Mouse (Mus musculus) hindbrain, embryonic 12.5 days (tissue): ENCODE measurements around the gene Copz2. TPM values are rescaled to one million over a fixed set of nuclear protein-coding genes. Genes with fewer than 3 reads are reported as not detected.

Experiments
- ATAC-seq: fragments of 200-750 bp; cut with Nextera tagmentation; 2 replicates; pipeline ENCODE4 v1.8.0; 2017; ENCODE audit warnings: moderate TSS enrichment; ENCODE audit not compliant: low FRiP score
- H3K27ac ChIP-seq: fragments of 300-500 bp; sonication (generic); 2 replicates; pipeline ENCODE4 v1.5.1; 2016; ENCODE audit warnings: mild to moderate bottlenecking
- H3K27me3 ChIP-seq: fragments of 300-500 bp; sonication (generic); 2 replicates; pipeline ENCODE4 v1.6.1; 2016; ENCODE audit warnings: mild to moderate bottlenecking
- H3K36me3 ChIP-seq: fragments of 300-500 bp; sonication (generic); 2 replicates; pipeline ENCODE4 v1.6.1; 2016; ENCODE audit warnings: mild to moderate bottlenecking
- H3K4me1 ChIP-seq: fragments of 300-500 bp; sonication (generic); 2 replicates; pipeline ENCODE4 v1.6.1; 2016
- H3K4me2 ChIP-seq: fragments of 300-500 bp; sonication (generic); replicated peaks from 2 replicates; pipeline ENCODE4 v1.6.1; 2016; ENCODE audit warnings: mild to moderate bottlenecking
- H3K4me3 ChIP-seq: fragments of 300-500 bp; sonication (generic); 2 replicates; pipeline ENCODE4 v1.5.1; 2016; ENCODE audit warnings: mild to moderate bottlenecking
- H3K9ac ChIP-seq: fragments of 300-500 bp; sonication (generic); 2 replicates; pipeline ENCODE4 v1.6.1; 2016; ENCODE audit warnings: mild to moderate bottlenecking, moderate library complexity
- H3K9me3 ChIP-seq: fragments of 300-500 bp; sonication (generic); replicated peaks from 2 replicates; pipeline ENCODE4 v1.6.1; 2016; ENCODE audit warnings: mild to moderate bottlenecking
- WGBS: fragments of 180-500 bp; shearing (Covaris S2); methylation state at CpG from one replicate; pipeline ENCODE4 v1.1.7; 2016; 5-methylcytosine and 5-hydroxymethylcytosine counted together
- microRNA counts: library from miRNA; unstranded; fragments of <30 nt; microRNA quantifications from one replicate; lab custom pipeline; 2017
- microRNA-seq: library from miRNA; unstranded; fragments of <30 nt; microRNA quantifications from one replicate; pipeline ENCODE4, GENCODE M21; 2017
- polyA plus RNA-seq: library from polyadenylated mRNA; unstranded; fragments of >200 nt; fragmentation: Nextera tagmentation; extraction: Ambion mirVana; gene quantifications from 2 replicates; pipeline ENCODE4 v1.2.1, GENCODE M21; 2016

The Copz2 gene
- polyA plus RNA-seq, 1 experiment from 2014 or later = 56.5 TPM

DNA sequence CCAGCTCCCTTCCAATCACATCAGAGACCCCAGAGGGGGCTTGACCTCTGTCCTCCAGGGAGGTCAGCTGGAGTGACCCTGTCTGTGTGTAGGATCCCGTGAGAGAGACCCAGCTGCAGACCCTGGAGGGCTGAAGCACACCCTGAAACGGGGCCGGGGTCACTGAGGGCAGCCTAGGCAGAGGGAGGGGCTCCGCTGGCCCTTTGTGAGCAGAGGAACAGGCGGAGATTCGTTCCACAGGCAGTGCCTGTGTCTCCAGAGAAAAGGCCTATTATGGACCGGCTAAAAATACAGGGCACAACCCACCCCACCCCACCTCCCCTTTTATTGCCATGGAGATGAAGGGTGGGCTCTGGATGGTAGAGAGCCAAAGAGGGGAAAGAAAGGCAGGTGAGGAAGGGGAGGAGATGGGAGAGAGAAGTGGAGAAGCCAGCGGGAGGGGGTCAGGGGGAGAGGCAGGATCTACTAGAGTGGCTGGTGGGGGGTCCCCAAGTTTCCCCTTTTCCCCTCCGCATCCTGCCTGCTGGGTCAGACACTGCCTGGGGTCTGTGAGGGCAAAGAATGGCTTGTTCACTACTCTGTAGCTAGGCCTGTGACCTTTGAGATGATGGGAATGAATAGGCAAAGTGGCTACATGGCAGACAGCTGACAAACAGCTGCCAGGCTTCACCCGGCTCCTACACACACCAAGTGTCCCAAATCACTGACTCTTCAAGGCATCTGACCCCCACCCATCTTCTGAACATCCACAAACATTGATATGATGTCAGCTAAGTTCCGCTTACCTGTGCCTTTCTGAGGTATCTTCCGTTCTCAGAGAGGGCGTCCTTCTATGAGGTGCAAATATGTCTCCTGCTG is 50.0 kb downstream of the Copz2 start:
- Histone ChIP-seq H3K4me2 (peak overlapping the region; percentile 35), H3K4me1 (peaks cover 78% of the 10 kb centered on the region), H3K36me3 (no peaks in the 10 kb centered on the region), H3K9ac (no peak overlapping the region), H3K4me3 (no peak overlapping the region), H3K27me3 (no peaks in the 10 kb centered on the region), H3K27ac (peak overlapping the region; percentile 94), H3K9me3 (no peaks in the 10 kb centered on the region)
- 14% methylated on average over 13 of the region's 13 CpGs for WGBS
- ATAC-seq = peak; percentile 79

- no peak for ATAC-seq
- Histone ChIP-seq H3K27ac (peak overlapping the region; percentile 94), H3K4me2 (no peak overlapping the region), H3K4me3 (no peak overlapping the region), H3K9ac (0 out of 2 replicates have a peak overlapping the region, but pooled peaks have one; percentile 39), H3K4me1 (peaks cover 88% of the 10 kb centered on the region), H3K9me3 (no peaks in the 10 kb centered on the region), H3K27me3 (no peaks in the 10 kb centered on the region), H3K36me3 (no peaks in the 10 kb centered on the region)
- WGBS = 18% methylated on average over 9 of the region's 9 CpGs
Measured at GRCm38 (mm10) chr11:96901332-96901731, 51.7 kb downstream of the Copz2 start.

DNA sequence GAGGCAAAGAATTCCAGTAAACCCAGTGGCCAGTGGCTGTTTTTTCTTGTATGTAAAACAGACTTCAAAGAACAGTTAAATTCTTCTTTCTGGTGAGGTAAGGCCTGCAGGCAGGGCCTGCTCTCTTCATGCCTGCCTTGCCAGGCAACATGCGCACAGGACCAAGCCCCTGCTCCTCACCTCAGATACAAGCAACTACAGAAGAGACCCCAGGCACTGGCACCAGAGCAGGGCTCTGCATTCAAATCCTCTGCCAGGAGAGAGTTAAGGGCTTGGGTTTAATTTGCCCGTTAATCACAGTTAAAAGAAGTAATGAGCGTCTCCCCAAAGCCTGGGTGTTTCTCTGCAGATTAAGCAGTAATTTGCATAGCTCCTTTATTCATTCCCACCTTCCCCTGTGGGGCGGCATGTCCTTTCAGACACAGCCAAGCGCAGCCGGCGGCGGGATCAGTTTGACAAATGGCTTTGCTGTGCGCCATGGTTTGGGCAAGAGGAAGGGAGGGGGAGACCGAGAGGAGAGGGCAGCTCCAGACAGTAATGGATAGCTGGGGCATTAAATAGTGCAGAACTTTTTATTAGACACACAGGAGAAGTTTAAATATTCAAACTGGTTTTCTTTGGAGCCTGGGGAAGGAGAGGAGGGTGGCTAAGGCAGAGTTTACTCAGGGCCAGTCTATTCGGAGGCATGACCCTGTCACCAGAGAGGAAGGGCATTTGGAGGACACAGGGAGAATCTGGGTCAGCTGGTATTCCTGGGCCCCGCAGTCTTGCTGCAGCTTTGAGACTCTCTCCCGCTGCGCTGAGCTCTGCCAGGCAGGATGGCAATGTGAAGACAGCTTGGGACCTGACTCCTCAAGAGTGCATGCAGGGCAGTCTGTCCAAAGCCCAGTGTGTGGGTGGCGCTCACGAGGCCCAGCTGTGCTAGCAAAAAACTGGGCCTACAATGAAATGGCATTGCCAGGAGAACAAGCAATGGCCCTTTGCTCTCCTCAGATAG is 53.3 kb downstream of the Copz2 start:
- Histone ChIP-seq H3K36me3 (peaks cover 6% of the 10 kb centered on the region; the same call in 1 of the 2 replicates), H3K4me2 (peak overlapping the region; percentile 17; the same call in 1 of the 2 replicates), H3K4me3 (no peak overlapping the region), H3K27ac (peak overlapping the region; percentile 94), H3K27me3 (no peaks in the 10 kb centered on the region), H3K9me3 (no peaks in the 10 kb centered on the region), H3K4me1 (peaks cover 89% of the 10 kb centered on the region), H3K9ac (no peak overlapping the region)
- peak; percentile 71 for ATAC-seq
- WGBS = 4% methylated on average over 16 of the region's 16 CpGs

- Histone ChIP-seq H3K4me2 (0 out of 2 replicates have a peak overlapping the region, but pooled peaks have one; percentile 19), H3K36me3 (peaks cover 24% of the 10 kb centered on the region), H3K4me1 (peaks cover 78% of the 10 kb centered on the region), H3K27me3 (no peaks in the 10 kb centered on the region), H3K9me3 (no peaks in the 10 kb centered on the region), H3K27ac (peak overlapping the region; percentile 93), H3K4me3 (no peak overlapping the region), H3K9ac (peak overlapping the region; percentile 47; the same call in 1 of the 2 replicates)
- peak; percentile 59; the same call in 1 of the 2 replicates for ATAC-seq
- 22% methylated on average over 15 of the region's 15 CpGs for WGBS
Measured at GRCm38 (mm10) chr11:96906431-96907161, 56.9 kb downstream of the Copz2 start.

DNA sequence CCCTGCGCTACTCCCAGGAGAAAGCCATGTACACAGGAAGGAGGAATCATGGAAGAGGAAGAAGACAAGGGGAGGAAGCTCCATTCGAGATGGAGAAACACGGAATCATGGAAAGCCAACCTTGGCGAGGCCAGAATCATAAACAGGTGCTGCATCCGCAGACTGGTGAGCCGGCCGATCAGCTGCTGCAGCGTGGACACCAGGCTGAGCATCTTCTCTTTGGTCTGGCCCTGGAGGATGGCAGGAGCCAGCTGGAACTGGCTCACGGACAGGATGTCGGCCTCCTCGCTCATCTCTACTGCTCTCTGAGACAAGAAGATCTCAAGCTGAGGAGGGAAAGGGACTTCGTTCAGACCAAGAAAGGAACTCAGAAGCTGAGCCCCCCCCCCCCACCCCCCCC is 58.9 kb downstream of the Copz2 start:
- H3K27ac ChIP-seq = peak overlapping the region; percentile 93
- 80% methylated on average over 12 of the region's 12 CpGs for WGBS
- no peaks in the 10 kb centered on the region for H3K27me3 ChIP-seq
- H3K4me1 ChIP-seq = peaks cover 58% of the 10 kb centered on the region
- no peak for ATAC-seq
- H3K36me3 ChIP-seq = peaks cover 40% of the 10 kb centered on the region
- H3K9me3 ChIP-seq = no peaks in the 10 kb centered on the region
- H3K4me3 ChIP-seq = no peak overlapping the region
- peak overlapping the region; percentile 47; the same call in 1 of the 2 replicates for H3K9ac ChIP-seq
- H3K4me2 ChIP-seq = no peak overlapping the region

GRCm38 (mm10) chr11:96910003-96910402 is 60.3 kb downstream of the Copz2 start:
- Histone ChIP-seq H3K4me2 (no peak overlapping the region), H3K9me3 (no peaks in the 10 kb centered on the region), H3K4me3 (no peak overlapping the region), H3K27ac (peak overlapping the region; percentile 93; the same call in 1 of the 2 replicates), H3K9ac (no peak overlapping the region), H3K36me3 (peaks cover 40% of the 10 kb centered on the region), H3K4me1 (peaks cover 52% of the 10 kb centered on the region), H3K27me3 (no peaks in the 10 kb centered on the region)
- peak; percentile 48 for ATAC-seq
- WGBS = 21% methylated on average over 7 of the region's 7 CpGs

MicroRNAs within 50 kb of the gene (microRNA counts, 519-probe panel; counts per million panel counts)
- 4,855 counts per million, percentile 90 among the panel's probes with 10 or more counts for microRNA mmu-miR-152 (lab: Ali Mortazavi, UCI)

Small RNA genes lying within 50 kb of the gene (microRNA-seq; reads per million reads assigned to microRNA genes)
- gene Mir152 = 112 reads per million, percentile 47 among the genes with 10 or more reads in this experiment

Other genes starting within 250 kb of the Copz2 start
- 40.5 and 45.1 TPM in 2 replicates for gene Snx11, start 72.3 kb upstream of the Copz2 start, polyA plus RNA-seq
- gene Cbx1, start 60.7 kb upstream of the Copz2 start, polyA plus RNA-seq = 136 TPM in 2 replicates
- gene Nfe2l1, start 19.9 kb upstream of the Copz2 start, polyA plus RNA-seq = 82.8 and 88.2 TPM in 2 replicates
- gene Cdk5rap3, start 66.6 kb downstream of the Copz2 start, polyA plus RNA-seq = 98.8 and 98.9 TPM in 2 replicates
- gene Prr15l, start 78.2 kb downstream of the Copz2 start, polyA plus RNA-seq = 0.53 and 1.5 TPM in 2 replicates
- 21.5 and 22.5 TPM in 2 replicates for gene Pnpo, start 94.1 kb downstream of the Copz2 start, polyA plus RNA-seq
- gene Sp2, start 133.1 kb downstream of the Copz2 start, polyA plus RNA-seq = 19.0 and 20.8 TPM in 2 replicates
- 0.26 and 0.46 TPM in 2 replicates for gene Sp6, start 163.5 kb downstream of the Copz2 start, polyA plus RNA-seq
- gene Scrn2, start 180.1 kb downstream of the Copz2 start, polyA plus RNA-seq = 21.2 and 23.9 TPM in 2 replicates
- 4.8 and 5.1 TPM in 2 replicates for gene Lrrc46, start 191.5 kb downstream of the Copz2 start, polyA plus RNA-seq
- 64.8 and 70.1 TPM in 2 replicates for gene Mrpl10, start 191.7 kb downstream of the Copz2 start, polyA plus RNA-seq
- 9.1 and 11.9 TPM in 2 replicates for gene Osbpl7, start 200.8 kb downstream of the Copz2 start, polyA plus RNA-seq